Mouse (Mus musculus): ENCODE measurements around the gene Ankrd65.
A peak's percentile ranks its signal among the peaks of the same experiment; 100 is the strongest.

DNA sequence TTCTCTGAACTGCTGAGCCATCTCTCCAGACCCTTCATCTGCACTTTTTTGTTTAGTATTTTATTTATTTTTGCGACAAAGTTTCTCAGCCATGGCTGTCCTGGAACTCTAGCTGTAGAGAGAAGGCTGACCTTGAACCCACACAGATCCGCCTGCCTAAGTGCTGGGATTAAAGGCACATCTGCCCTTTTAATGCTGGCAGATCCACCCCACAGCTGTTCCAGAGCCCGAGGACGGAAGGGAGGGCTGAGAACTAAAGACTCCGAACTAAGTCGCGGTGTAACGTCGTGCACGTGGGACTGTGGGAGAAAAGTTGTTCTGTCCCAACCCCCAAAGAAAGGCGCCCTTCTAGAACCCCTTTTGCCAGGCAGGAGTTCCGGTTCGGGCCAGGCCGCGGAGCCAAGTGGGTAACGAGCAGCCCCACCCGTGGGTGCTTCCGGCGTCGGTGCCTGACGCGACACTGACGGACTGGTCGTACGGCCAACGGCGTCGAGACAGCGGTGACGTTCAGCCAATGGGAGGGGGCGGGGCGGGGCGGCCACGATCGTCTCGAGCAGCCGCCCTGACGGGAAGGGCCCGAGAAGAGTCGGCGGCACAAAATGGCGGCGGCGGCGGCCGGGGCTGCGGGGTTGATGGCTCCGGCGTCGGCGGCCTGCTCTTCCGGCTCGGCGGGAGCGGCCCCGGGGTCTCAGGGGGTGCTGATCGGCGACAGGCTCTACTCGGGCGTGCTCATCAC lies 21.9 kb downstream of the Ankrd65 start, which contains the start of gene Ccnl2:
- TF ChIP-seq CTCF (IDR thresholded peaks at IDR 0.05; ENCODE audit: extremely low read depth, insufficient read depth, insufficient read length, insufficient replicate concordance) (no peak), POLR2A (IDR thresholded peaks at IDR 0.05; ENCODE audit: low read depth, low read length) (peak; percentile 69)
